Comparison of ENCODE assay signal across 9 mouse cellular contexts in the genomic region with DNA sequence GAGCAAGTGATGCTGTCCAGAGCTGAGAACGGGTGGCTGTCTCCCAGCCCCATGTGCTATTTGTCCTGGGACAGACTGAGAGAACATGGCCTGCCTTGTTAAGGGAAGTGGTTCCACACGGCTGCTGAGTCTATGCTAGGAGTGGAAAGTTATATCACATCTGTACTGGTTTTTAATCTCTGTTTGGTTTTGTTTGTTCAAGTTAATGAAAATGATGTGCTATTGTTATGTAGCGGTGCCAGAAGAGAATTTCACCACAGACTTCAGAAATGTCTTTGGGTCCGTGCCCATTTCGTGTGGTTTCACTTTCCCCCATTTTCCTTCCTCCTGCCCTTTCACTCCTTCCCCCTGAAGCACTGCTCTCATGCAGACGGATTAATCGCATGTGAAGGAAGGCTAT.
DNase-seq lines count a peak whose midpoint lies in the region; TF ChIP-seq lines count a peak whose summit lies in the region.
"Had no signal": no experiment of that assay in that cellular context is flagged by ENCODE, and none has a peak within 500 bp of the region (broad histone marks: within the 10 kb centered on the region; RNA-seq: fewer than 3 reads in every experiment).

No protein-coding gene starts in this region.

- H3ac ChIP-seq in C2C12 (ENCODE audit: control insufficient read depth, insufficient read length, low read depth): no peak overlapping the region

- H3K4me3 ChIP-seq in C2C12 (ENCODE audit: insufficient read depth, poor library complexity, severe bottlenecking): no peak overlapping the region

- H3K79me3 ChIP-seq in C2C12 (ENCODE audit: low read depth): no peaks in the 10 kb centered on the region

- no peak for TF ChIP-seq CTCF in C2C12 (IDR thresholded peaks at IDR 0.05; ENCODE audit: control insufficient read depth, insufficient read depth, insufficient read length)

- DNase-seq in 3134 (ENCODE audit: extremely low read depth, insufficient read length, low spot score): peak; percentile 20
- peak; percentile 11 to 17 for DNase-seq in gastrocnemius, adult 8-10 months (ENCODE audit: low spot score in 2 of 2)
- DNase-seq in lung, postnatal 10 days: peak; percentile 83
- no peak for DNase-seq in testis, postnatal 10 days (ENCODE audit: low spot score)
- no peak for DNase-seq in cerebellum, postnatal 36 days
- no peak for DNase-seq in kidney, postnatal 14 days
- DNase-seq: adrenal gland, adult 8-10 months; cerebellum, adult 9-10 months had no signal

- no peaks in the 10 kb centered on the region for H3K27me3 ChIP-seq in C2C12 (ENCODE audit: control insufficient read depth, insufficient read depth, insufficient read length)

- no peaks in the 10 kb centered on the region for H3K36me3 ChIP-seq in C2C12 (ENCODE audit: control insufficient read depth, insufficient read depth)

- no peaks in the 10 kb centered on the region for H3K79me2 ChIP-seq in C2C12 (ENCODE audit: control insufficient read depth, insufficient read depth)

TF ChIP-seq in C2C12, 6 proteins besides CTCF, POLR2A, EP300 and RAD21:
- no peak for TF ChIP-seq CEBPB (IDR thresholded peaks at IDR 0.05; ENCODE audit: low read depth)
- no peak for TF ChIP-seq MYOG (IDR thresholded peaks at IDR 0.05; ENCODE audit: control insufficient read depth, extremely low read depth, insufficient read length)
- TF ChIP-seq USF1 (IDR thresholded peaks at IDR 0.05; ENCODE audit: low read depth): no peak
- TF ChIP-seq FOSL1 (IDR thresholded peaks at IDR 0.05; ENCODE audit: insufficient read depth, low read length, poor library complexity, severe bottlenecking): no peak
- peak; percentile 41 for TF ChIP-seq MAX (IDR thresholded peaks at IDR 0.05)
- TF ChIP-seq MYOD1 (IDR thresholded peaks at IDR 0.05; ENCODE audit: control insufficient read depth, insufficient read length, low read depth): no peak

Comparison
In these comparisons a context has a peak if more than half of its experiments do, and no peak if none do; other contexts are left out.
1. DNase-seq: peak in 3134 (single experiment), gastrocnemius, adult 8-10 months (2 of 2) and lung, postnatal 10 days (single experiment); none in testis, postnatal 10 days (single experiment), cerebellum, postnatal 36 days (0 of 2) and kidney, postnatal 14 days (single experiment).